Mouse (Mus musculus) macrophage (primary cell): ENCODE results near the gene Clca2. TPM values are rescaled to one million over a fixed set of nuclear protein-coding genes. Genes with fewer than 3 reads are reported as not detected.

Experiments used
- H3K27ac ChIP-seq: fragments of 350-480 bp; formaldehyde crosslinking; 2 replicates; pipeline ENCODE4 v1.9.0; 2021
- H3K36me3 ChIP-seq: fragments of 350-480 bp; formaldehyde crosslinking; 2 replicates; pipeline ENCODE4 v1.9.0; 2021; ENCODE audit errors: inconsistent target
- H3K4me3 ChIP-seq: fragments of 350-480 bp; formaldehyde crosslinking; 2 replicates; pipeline ENCODE4 v1.9.0; 2021; ENCODE audit errors: inconsistent target
- H3K79me2 ChIP-seq: fragments of 350-480 bp; formaldehyde crosslinking; 2 replicates; pipeline ENCODE4 v1.9.0; 2021; ENCODE audit errors: inconsistent target
- WGBS: methylation state at CpG from one replicate; pipeline ENCODE4 v1.1.7; 2026; ENCODE audit warnings: inconsistent platforms; ENCODE audit not compliant: missing documents; 5-methylcytosine and 5-hydroxymethylcytosine counted together
- polyA plus RNA-seq: library from polyadenylated mRNA; stranded (reverse); fragments of 250-400 nt; gene quantifications from 3 replicates; pipeline ENCODE4 v1.2.4, GENCODE M21; 2018; ENCODE audit warnings: inconsistent platforms

The Clca2 gene
- polyA plus RNA-seq, 1 experiment from 2014 or later: not detected

DNA sequence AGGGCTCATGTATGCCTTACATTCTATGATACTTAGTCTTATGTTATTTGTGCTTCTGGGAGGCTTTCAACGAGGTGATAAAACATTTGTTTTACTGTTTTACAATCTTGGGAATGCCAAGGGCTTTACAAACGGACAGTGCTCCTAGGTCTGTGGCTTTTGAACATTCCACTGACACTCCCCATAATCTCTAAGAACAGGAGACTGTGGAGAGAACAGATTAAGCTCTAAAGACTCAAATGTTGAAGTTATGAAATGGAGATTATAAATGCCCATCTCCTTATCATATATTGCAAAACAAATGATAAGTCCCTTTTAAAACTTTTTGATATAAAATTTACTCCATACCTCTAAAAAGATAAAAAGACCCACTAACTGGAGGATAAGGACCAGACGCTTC is 60.4 kb downstream of the Clca2 start:
- WGBS: 76% methylated on average over 3 of the region's 3 CpGs
- Histone ChIP-seq H3K36me3 (no peaks in the 10 kb centered on the region), H3K27ac (no peak overlapping the region), H3K79me2 (no peaks in the 10 kb centered on the region), H3K4me3 (no peak overlapping the region)

DNA sequence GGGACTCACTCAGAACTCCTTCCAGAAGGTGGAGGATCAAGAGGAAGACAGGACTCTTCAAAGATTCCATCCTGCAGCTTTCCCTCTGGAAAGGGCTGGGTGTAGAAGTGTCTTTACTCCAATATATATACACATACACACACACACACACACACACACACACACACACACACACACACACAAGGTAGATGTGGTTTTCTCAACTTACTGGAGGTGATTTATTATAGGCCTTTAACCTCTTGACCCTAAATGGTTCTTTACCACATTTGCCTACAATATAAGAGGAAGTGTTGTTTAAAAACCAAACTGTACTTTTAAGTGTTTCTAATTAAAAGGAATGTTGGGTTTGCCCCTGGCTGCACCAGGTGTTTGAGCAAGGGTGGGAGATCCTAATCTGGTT is 66.6 kb downstream of the Clca2 start, which contains the start of gene Clca1:
Clca1 (minus strand) TSS at position 101 of the 400 bp plus-strand sequence.
- H3K4me3 ChIP-seq: no peak within 1 kb of the TSS
- H3K27ac ChIP-seq: no peak within 1 kb of the TSS

DNA sequence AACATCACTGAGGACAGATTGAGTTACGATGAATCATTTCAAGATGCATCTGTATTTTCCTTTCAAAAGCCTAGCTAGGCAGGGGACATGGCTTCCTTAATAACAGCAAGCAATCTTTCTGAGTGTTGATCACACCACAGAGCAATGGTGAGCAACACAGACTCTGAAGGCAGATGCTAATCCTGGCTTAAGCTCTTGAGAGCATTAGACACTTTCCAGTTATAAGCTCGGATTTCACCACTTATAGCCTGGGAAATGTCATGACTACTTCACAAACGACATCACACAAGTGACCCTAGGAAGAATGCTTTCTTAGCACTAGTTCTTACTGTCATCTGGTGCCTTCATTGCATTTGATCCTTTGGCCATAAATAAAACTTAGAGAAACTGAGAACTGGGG is 71.2 kb downstream of the Clca2 start:
- no peak overlapping the region for H3K4me3 ChIP-seq
- no peaks in the 10 kb centered on the region for H3K36me3 ChIP-seq
- 97% methylated on average over 3 of the region's 3 CpGs for WGBS
- H3K27ac ChIP-seq: no peak overlapping the region
- no peaks in the 10 kb centered on the region for H3K79me2 ChIP-seq

More for the DNA sequence above, 66.6 kb downstream of the Clca2 start, which contains the start of gene Clca1:
- no peaks in the 10 kb centered on the region for H3K79me2 ChIP-seq
- no peaks in the 10 kb centered on the region for H3K36me3 ChIP-seq

DNA sequence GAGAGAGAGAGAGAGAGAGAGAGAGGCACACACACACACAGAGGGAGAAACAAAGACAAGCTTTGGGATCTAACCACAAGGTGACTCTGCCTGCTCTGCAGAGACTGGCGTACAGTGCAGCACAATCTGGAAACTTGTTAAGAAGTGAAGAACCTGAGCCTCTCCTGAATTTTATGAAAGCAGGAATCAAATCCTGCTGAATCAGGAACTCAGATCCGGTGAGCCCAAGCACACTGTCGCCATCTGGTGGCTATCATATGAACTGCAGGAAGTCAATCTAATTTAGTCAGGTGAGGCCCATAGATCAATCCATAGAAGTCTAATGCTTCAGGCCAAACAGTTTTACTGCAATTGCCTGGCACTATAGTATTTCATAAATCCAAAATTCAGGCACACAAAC is 72.5 kb downstream of the Clca2 start:
- no peaks in the 10 kb centered on the region for H3K36me3 ChIP-seq
- no peaks in the 10 kb centered on the region for H3K79me2 ChIP-seq
- H3K27ac ChIP-seq: no peak overlapping the region
- H3K4me3 ChIP-seq: no peak overlapping the region
- WGBS: 29% methylated on average over 3 of the region's 3 CpGs

Other genes starting within 250 kb of the Clca2 start
- gene Clca4b, start 166.9 kb downstream of the Clca2 start, polyA plus RNA-seq: not detected in 3 replicates
- gene Clca4a, start 124.4 kb downstream of the Clca2 start, polyA plus RNA-seq: not detected in 3 replicates
- not detected in 3 replicates for gene Clca1, start 66.7 kb downstream of the Clca2 start, polyA plus RNA-seq
- 9.3 to 9.6 TPM (median 9.3 TPM) in 3 replicates for gene Odf2l, start 19.1 kb upstream of the Clca2 start, polyA plus RNA-seq
- not detected in 3 replicates for gene Col24a1, start 193.0 kb upstream of the Clca2 start, polyA plus RNA-seq